Mouse (Mus musculus) hindbrain, embryonic 15.5 days (tissue): Measurements from ENCODE around the gene Il34. TPM values are rescaled to one million over a fixed set of nuclear protein-coding genes. Genes with fewer than 3 reads are reported as not detected.

Source experiments
- ATAC-seq: fragments of 200-750 bp; cut with Nextera tagmentation; 2 replicates; pipeline ENCODE4 v1.8.0; 2017; ENCODE audit warnings: low read depth, moderate number of reproducible peaks, moderate TSS enrichment; ENCODE audit not compliant: low FRiP score
- H3K27ac ChIP-seq: fragments of 300-500 bp; sonication (generic); replicated peaks from 2 replicates; pipeline ENCODE4 v1.5.1; 2015; ENCODE audit warnings: mild to moderate bottlenecking, inconsistent platforms
- H3K27me3 ChIP-seq: fragments of 300-500 bp; sonication (generic); 2 replicates; pipeline ENCODE4 v1.6.1; 2015; ENCODE audit warnings: control low read depth, inconsistent platforms
- H3K36me3 ChIP-seq: fragments of 300-500 bp; sonication (generic); 2 replicates; pipeline ENCODE4 v1.6.1; 2015; ENCODE audit warnings: control low read depth, inconsistent platforms
- H3K4me1 ChIP-seq: fragments of 300-500 bp; sonication (generic); replicated peaks from 2 replicates; pipeline ENCODE4 v1.6.1; 2015; ENCODE audit warnings: control low read depth, inconsistent platforms
- H3K4me2 ChIP-seq: fragments of 300-500 bp; sonication (generic); 2 replicates; pipeline ENCODE4 v1.6.1; 2015; ENCODE audit warnings: moderate library complexity, mild to moderate bottlenecking, inconsistent platforms
- H3K4me3 ChIP-seq: fragments of 300-500 bp; sonication (generic); 2 replicates; pipeline ENCODE4 v1.5.1; 2015; ENCODE audit warnings: mild to moderate bottlenecking, inconsistent platforms
- H3K9ac ChIP-seq: fragments of 300-500 bp; sonication (generic); 2 replicates; pipeline ENCODE4 v1.6.1; 2015; ENCODE audit warnings: inconsistent platforms
- H3K9me3 ChIP-seq: fragments of 300-500 bp; sonication (generic); 2 replicates; pipeline ENCODE4 v1.6.1; 2016; ENCODE audit warnings: control low read depth, inconsistent platforms
- WGBS: fragments of 180-500 bp; shearing (Covaris S2); methylation state at CpG from one replicate; pipeline ENCODE4 v1.1.7; 2015; 5-methylcytosine and 5-hydroxymethylcytosine counted together
- polyA plus RNA-seq: library from polyadenylated mRNA; unstranded; fragments of >200 nt; fragmentation: Nextera tagmentation; extraction: Ambion mirVana; gene quantifications from 2 replicates; pipeline ENCODE4 v1.2.1, GENCODE M21; 2015

The Il34 gene
- polyA plus RNA-seq, 1 experiment from 2014 or later, result 5.8 TPM

GRCm38 (mm10) chr8:110724493-110724892, 81.2 kb downstream of the Il34 start:
- 0 out of 2 replicates have a peak overlapping the region, but pooled peaks have one; percentile 99 for H3K9ac ChIP-seq
- ATAC-seq, result no peak
- H3K27me3 ChIP-seq, result no peaks in the 10 kb centered on the region
- peak overlapping the region; percentile 97 for H3K4me2 ChIP-seq
- H3K4me3 ChIP-seq, result peak overlapping the region; percentile 13
- H3K36me3 ChIP-seq, result peaks cover 26% of the 10 kb centered on the region
- peak overlapping the region; percentile 75 for H3K27ac ChIP-seq
- peaks cover 67% of the 10 kb centered on the region for H3K4me1 ChIP-seq
- H3K9me3 ChIP-seq, result no peaks in the 10 kb centered on the region
- WGBS, result 81% methylated on average over 3 of the region's 3 CpGs

- Histone ChIP-seq H3K4me3 (peak overlapping the region; percentile 83), H3K27ac (peak overlapping the region; percentile 94), H3K36me3 (peaks cover 6% of the 10 kb centered on the region), H3K4me2 (peak overlapping the region; percentile 97), H3K4me1 (peaks cover 82% of the 10 kb centered on the region), H3K27me3 (no peaks in the 10 kb centered on the region), H3K9me3 (no peaks in the 10 kb centered on the region), H3K9ac (peak overlapping the region; percentile 99)
- WGBS, result 29% methylated on average over 11 of the region's 11 CpGs
- no peak for ATAC-seq
Observed at GRCm38 (mm10) chr8:110722414-110723011, 83.2 kb downstream of the Il34 start.

- under 1% methylated on average over 48 of the region's 59 CpGs for WGBS
- peak; percentile 38 for ATAC-seq
- peak overlapping the region; percentile 99 for H3K9ac ChIP-seq
- no peaks in the 10 kb centered on the region for H3K36me3 ChIP-seq
- peak overlapping the region; percentile 97 for H3K4me2 ChIP-seq
- no peaks in the 10 kb centered on the region for H3K9me3 ChIP-seq
- H3K27ac ChIP-seq, result peak overlapping the region; percentile 94
- peaks cover 82% of the 10 kb centered on the region for H3K4me1 ChIP-seq
- no peaks in the 10 kb centered on the region for H3K27me3 ChIP-seq
- H3K4me3 ChIP-seq, result peak overlapping the region; percentile 83
Observed at GRCm38 (mm10) chr8:110721606-110722413, 83.9 kb downstream of the Il34 start.

- H3K9ac ChIP-seq, result peak within 1 kb of the TSS; percentile 99
- ATAC-seq, result peak; percentile 68
- no peaks in the 10 kb centered on the region for H3K27me3 ChIP-seq
- peak within 1 kb of the TSS; percentile 97 for H3K4me2 ChIP-seq
- peaks cover 84% of the 10 kb centered on the region for H3K4me1 ChIP-seq
- no peaks in the 10 kb centered on the region for H3K9me3 ChIP-seq
- H3K4me3 ChIP-seq, result peak within 1 kb of the TSS; percentile 83
- H3K36me3 ChIP-seq, result no peaks in the 10 kb centered on the region
- peak within 1 kb of the TSS; percentile 94 for H3K27ac ChIP-seq
- WGBS, result 3% methylated on average over 66 of the region's 75 CpGs
Observed at GRCm38 (mm10) chr8:110720685-110721598, 84.8 kb downstream of the Il34 start, which contains the start of gene Mtss1l. Gene Mtss1l (plus strand): TSS chr8:110721476.

GRCm38 (mm10) chr8:110719898-110720653, 85.6 kb downstream of the Il34 start:
- H3K27ac ChIP-seq, result peak overlapping the region; percentile 94
- peak overlapping the region; percentile 99 for H3K9ac ChIP-seq
- no peak for ATAC-seq
- peak overlapping the region; percentile 97 for H3K4me2 ChIP-seq
- H3K36me3 ChIP-seq, result no peaks in the 10 kb centered on the region
- H3K4me1 ChIP-seq, result peaks cover 84% of the 10 kb centered on the region
- 54% methylated on average over 6 of the region's 6 CpGs for WGBS
- H3K27me3 ChIP-seq, result no peaks in the 10 kb centered on the region
- no peaks in the 10 kb centered on the region for H3K9me3 ChIP-seq
- H3K4me3 ChIP-seq, result peak overlapping the region; percentile 83

GRCm38 (mm10) chr8:110718969-110719670, 86.6 kb downstream of the Il34 start:
- Histone ChIP-seq H3K4me2 (peak overlapping the region; percentile 97), H3K36me3 (no peaks in the 10 kb centered on the region), H3K27me3 (no peaks in the 10 kb centered on the region), H3K27ac (peak overlapping the region; percentile 94), H3K9me3 (no peaks in the 10 kb centered on the region), H3K9ac (no peak overlapping the region), H3K4me3 (no peak overlapping the region), H3K4me1 (peaks cover 82% of the 10 kb centered on the region)
- ATAC-seq, result no peak
- 41% methylated on average over 12 of the region's 12 CpGs for WGBS

GRCm38 (mm10) chr8:110718209-110718968, 87.3 kb downstream of the Il34 start:
- Histone ChIP-seq H3K9me3 (no peaks in the 10 kb centered on the region), H3K4me2 (no peak overlapping the region), H3K4me1 (peaks cover 75% of the 10 kb centered on the region), H3K4me3 (no peak overlapping the region), H3K36me3 (no peaks in the 10 kb centered on the region), H3K9ac (no peak overlapping the region), H3K27me3 (no peaks in the 10 kb centered on the region), H3K27ac (peak overlapping the region; percentile 94)
- ATAC-seq, result no peak
- 83% methylated on average over 8 of the region's 8 CpGs for WGBS

- peaks cover 63% of the 10 kb centered on the region for H3K4me1 ChIP-seq
- 0 out of 2 replicates have a peak, but pooled peaks cover 2% of the 10 kb centered on the region for H3K36me3 ChIP-seq
- H3K9me3 ChIP-seq, result no peaks in the 10 kb centered on the region
- no peak overlapping the region for H3K4me3 ChIP-seq
- WGBS, result 67% methylated on average over 7 of the region's 7 CpGs
- no peaks in the 10 kb centered on the region for H3K27me3 ChIP-seq
- no peak for ATAC-seq
- no peak overlapping the region for H3K9ac ChIP-seq
- no peak overlapping the region for H3K4me2 ChIP-seq
- no peak overlapping the region for H3K27ac ChIP-seq
Observed at GRCm38 (mm10) chr8:110717131-110717530, 88.6 kb downstream of the Il34 start.

- ATAC-seq, result peak; percentile 58
- H3K4me1 ChIP-seq, result peaks cover 66% of the 10 kb centered on the region
- H3K27ac ChIP-seq, result peak overlapping the region; percentile 57
- H3K9me3 ChIP-seq, result no peaks in the 10 kb centered on the region
- WGBS, result 35% methylated on average over 4 of the region's 4 CpGs
- no peak overlapping the region for H3K4me2 ChIP-seq
- H3K36me3 ChIP-seq, result 0 out of 2 replicates have a peak, but pooled peaks cover 9% of the 10 kb centered on the region
- no peak overlapping the region for H3K9ac ChIP-seq
- no peaks in the 10 kb centered on the region for H3K27me3 ChIP-seq
- H3K4me3 ChIP-seq, result no peak overlapping the region
Observed at GRCm38 (mm10) chr8:110716075-110716474, 89.6 kb downstream of the Il34 start.

- Histone ChIP-seq H3K4me2 (no peak overlapping the region), H3K9me3 (no peaks in the 10 kb centered on the region), H3K36me3 (0 out of 2 replicates have a peak, but pooled peaks cover 9% of the 10 kb centered on the region), H3K9ac (no peak overlapping the region), H3K27ac (peak overlapping the region; percentile 57), H3K4me3 (no peak overlapping the region), H3K27me3 (no peaks in the 10 kb centered on the region), H3K4me1 (peaks cover 66% of the 10 kb centered on the region)
- no peak for ATAC-seq
- WGBS, result 70% methylated on average over 15 of the region's 15 CpGs
Observed at GRCm38 (mm10) chr8:110714827-110715519, 90.8 kb downstream of the Il34 start.
